Mouse (Mus musculus) layer of hippocampus, adult 11-12 months (tissue): ENCODE measurements around the gene A130010J15Rik.

Experiments
- DNase-seq: peaks from one replicate; pipeline ENCODE4 v3.0.0; 2022; ENCODE audit warnings: low spot score

Gene A130010J15Rik

GRCm38 (mm10) chr1:193156316-193157110 is 11.3 kb upstream of the A130010J15Rik start:
- no peak for DNase-seq

GRCm38 (mm10) chr1:193157111-193157492 is 10.7 kb upstream of the A130010J15Rik start:
- no peak for DNase-seq

- no peak for DNase-seq
Observed at GRCm38 (mm10) chr1:193159163-193159562, 8.7 kb upstream of the A130010J15Rik start.

- DNase-seq: no peak
Observed at GRCm38 (mm10) chr1:193159613-193160012, 8.2 kb upstream of the A130010J15Rik start.

DNA sequence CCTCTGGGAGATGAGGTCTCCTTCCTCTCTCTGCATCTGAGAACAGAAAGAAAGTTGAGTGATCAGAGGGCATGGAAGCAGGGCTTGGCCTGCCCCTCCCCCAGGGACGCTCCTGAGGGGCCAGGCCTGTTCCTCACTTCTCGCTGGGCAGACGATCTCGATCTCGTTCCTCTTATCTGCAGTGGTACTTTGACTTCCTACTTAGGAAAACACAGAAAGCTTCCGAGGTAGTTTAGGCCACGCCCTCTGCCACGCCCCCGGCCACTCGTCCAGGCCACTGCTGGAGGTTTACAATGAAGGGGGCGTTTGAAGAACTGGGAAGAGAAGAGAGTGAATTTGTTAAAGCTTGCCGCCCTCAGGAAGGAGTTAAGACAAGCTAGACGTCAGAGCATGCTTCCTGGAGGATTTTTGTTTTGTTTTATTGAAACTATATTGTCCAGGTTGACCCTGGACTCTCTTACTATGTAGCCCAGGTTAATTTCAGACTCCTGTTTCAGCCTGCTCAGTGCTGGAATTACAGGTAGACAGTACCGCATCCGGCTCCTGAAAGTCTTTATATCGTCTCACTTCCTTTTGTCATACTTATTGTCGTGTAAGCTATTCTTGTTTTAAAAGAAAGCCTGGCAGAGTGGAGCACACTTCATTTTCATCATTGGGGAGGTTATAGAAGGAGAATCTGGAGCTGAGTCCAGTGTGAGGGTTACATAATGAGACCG is 7.4 kb upstream of the A130010J15Rik start:
- DNase-seq: peak; percentile 42

DNA sequence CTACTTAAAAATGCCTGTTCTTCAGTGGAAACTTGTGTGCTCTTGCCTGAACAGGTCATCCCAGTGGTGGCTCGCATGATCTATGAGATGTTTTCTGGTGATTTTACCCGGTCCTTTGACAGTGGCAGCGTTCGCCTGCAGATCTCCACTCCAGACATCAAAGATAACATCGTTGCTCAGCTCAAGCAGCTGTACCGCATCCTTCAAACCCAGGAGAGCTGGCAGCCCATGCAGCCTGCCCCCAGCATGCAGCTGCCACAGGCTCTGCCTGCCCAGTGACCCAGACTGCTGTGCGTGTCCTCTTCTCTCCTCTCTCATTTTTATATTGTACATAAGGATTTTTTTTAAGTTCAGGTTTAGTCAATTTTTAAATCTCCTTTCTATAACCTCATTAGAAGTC is 1.4 kb downstream of the A130010J15Rik start:
- no peak for DNase-seq

DNA sequence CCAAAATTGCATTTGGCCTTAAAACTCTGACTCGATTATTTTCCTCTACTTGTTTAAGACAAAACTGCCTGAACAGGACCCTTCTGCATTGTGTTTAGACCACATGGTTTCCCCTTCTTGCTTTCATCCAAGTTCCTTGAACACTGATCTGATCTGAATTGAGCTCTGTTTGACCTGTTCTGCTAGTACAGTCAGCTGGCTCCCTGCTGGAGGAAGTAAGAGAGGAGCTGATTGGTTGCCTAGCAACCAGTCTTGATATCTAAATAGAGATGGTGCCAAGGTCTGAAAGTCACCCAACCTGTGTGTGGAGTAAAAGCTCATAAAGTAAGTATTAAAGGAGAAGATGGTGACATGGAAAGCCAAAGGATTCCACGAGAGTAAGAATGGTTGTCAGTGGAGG is 2.0 kb downstream of the A130010J15Rik start:
- no peak for DNase-seq

- peak; percentile 95 for DNase-seq
Observed at GRCm38 (mm10) chr1:193172991-193173809, 5.4 kb downstream of the A130010J15Rik start.

DNA sequence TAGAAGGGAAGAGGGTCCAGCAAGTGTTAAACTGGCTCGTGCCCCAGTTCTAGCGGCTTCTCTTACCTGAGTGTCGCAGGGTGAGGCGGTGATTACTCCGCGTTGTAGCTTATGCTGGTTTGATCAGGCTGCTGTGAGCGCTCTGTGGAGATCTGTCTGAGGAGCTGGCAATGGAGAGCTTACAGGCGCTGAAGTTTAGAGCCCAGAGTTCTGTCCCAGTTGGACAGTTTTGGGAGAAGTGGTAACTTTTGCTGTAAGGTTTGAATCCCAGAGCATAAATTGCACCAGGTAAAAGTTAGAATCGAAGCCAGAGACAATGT is 5.9 kb downstream of the A130010J15Rik start:
- no peak for DNase-seq

DNA sequence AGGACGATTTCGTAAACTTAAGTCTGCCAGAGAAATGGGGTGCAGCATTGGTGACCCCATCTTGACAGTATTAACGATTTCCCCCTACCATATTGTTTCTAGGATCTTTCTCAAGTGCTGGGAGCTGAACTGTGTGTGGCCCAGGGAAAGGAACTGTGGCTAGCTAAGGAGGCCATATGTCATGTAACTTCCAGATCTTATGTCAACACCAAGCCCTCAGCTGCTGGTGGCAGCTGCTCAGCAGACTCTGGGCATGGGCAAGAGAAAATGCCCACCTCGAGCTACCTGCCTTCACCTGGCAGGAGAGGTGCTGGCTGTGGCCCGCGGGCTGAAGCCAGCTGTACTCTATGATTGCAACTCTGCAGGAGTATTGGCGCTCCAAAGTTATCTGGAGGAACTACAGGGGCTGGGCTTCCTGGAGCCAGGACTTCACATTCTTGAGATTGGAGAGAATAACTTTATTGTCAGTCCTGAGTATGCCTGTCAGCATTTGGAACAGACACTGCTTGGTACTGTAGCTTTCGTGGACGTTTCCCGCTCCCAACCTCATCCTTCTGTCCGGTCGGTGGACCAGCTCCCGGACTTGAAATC is 6.4 kb downstream of the A130010J15Rik start:
- DNase-seq: no peak

DNA sequence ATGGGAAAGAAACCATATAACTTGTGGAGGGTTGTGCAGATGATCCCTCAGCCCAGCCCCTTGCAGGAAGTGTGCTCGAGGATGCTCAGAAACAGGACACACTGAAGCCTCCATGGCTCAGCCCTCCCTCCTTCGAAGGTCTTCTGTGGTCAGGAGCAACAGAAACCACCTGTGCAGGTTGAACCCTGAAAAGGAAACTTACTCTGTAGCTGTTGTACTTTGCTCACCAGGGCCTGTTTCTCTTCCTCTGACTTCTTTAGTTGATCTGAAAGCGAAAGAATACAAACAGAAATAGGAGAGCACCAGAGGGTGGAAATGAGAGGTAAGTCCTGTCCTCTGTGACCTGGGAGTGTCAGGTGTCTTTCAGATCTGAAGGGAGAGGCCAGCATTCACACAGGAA is 13.3 kb downstream of the A130010J15Rik start:
- no peak for DNase-seq

DNA sequence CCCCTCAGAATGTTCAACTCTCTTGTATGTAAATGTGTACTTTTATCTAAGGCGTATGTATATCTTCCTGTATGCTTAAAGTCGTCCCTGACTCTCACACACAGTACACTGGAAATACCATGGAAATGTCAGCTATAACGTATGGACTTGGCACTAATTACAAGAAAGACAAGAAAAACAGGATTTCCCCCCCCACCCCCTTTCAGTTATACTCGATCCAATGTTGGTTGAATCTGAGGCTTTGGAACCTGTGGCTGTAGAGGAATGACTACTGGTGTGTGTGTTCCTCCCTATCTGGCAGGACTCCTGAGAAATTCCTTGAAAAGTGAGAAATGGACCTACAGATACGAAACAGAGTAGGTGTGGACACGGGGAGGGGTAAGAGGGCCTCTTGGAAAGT is 20.4 kb downstream of the A130010J15Rik start:
- DNase-seq: no peak

GRCm38 (mm10) chr1:193189151-193189621 is 21.3 kb downstream of the A130010J15Rik start:
- DNase-seq: peak; percentile 45

DNA sequence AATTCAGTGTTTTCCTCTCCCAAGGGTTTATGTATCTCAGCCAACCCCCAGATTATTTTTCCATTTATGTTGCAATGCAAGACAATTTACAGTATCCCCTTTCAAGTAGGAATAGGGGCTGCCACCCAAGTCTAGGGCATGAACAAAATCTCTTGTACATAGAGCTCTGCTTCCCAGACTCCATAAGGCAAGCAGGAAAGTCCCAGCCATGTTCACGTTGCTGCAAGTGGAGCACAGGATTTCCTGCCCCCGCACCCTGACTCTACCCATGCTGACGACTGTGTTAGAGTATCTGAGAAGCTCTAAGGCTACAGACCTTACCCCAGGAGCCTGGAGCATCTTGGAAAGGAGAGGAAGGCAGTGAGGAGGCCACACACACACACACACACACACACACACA is 21.9 kb downstream of the A130010J15Rik start:
- DNase-seq: no peak

GRCm38 (mm10) chr1:193191675-193192283 is 23.9 kb downstream of the A130010J15Rik start:
- peak; percentile 32 for DNase-seq

DNA sequence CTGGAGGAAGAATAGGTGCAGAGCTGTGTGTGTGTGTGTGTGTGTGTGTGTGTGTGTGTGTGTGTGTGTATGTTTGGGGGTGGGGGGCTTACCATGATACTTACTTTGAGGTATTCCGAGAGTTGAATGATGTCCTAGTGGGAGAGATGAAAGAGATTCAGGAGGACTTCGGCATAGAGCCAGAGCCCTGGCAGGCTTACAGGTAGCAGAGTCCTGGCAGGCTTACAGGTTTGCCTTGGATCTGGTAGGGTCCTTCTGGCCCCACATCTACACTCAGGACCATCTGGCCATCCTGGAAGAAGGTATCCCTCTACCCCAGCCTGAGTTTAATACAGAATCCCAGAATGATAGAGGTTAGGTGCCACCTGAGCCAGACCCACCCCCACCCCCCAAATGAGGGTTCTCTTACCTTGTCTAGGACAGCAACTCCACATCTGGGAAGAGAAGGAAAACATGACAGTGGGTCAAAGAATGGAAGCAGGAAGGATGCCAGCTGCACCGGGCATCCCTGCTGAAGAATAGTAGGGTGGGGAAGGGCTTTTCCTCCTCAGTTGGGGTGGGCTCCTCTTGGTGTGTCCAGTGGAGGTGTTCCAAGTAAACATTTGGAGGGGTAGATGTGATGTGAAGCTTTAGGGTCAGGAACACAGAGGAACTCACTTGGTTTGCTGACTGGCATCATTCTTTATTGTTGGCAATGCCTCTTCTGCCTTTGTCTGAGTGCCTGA is 26.7 kb downstream of the A130010J15Rik start:
- no peak for DNase-seq

DNA sequence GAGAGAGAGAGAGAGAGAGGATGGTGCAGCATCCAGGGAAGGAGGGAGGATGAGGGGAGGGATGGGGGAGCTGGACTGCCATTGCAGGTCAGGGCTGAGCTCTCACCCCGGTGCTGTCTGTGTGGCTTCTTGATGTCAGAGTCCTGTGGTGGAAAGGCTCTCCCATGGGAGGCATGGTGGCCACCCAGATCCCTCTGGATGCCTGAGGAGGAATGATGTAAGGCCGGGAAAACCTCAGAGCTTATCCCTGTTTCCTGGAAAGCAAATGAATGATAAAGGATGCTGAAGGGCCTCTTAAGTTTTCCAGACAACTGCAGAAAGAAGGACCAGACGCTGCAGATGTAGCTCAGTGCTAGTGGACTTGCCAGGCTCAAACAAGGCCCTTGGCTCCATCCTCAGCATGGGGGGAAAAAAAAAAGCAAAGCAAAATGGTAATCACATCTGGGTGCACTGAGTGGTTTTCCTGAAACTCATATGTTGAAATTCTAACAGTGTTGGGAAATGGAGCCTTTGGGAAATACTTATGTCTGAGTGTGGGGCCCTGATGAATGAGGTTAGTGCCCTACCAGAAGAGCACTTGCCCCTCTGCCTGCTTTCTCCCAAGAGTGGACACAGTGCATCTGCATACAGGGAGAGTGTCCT is 27.4 kb downstream of the A130010J15Rik start:
- no peak for DNase-seq

DNA sequence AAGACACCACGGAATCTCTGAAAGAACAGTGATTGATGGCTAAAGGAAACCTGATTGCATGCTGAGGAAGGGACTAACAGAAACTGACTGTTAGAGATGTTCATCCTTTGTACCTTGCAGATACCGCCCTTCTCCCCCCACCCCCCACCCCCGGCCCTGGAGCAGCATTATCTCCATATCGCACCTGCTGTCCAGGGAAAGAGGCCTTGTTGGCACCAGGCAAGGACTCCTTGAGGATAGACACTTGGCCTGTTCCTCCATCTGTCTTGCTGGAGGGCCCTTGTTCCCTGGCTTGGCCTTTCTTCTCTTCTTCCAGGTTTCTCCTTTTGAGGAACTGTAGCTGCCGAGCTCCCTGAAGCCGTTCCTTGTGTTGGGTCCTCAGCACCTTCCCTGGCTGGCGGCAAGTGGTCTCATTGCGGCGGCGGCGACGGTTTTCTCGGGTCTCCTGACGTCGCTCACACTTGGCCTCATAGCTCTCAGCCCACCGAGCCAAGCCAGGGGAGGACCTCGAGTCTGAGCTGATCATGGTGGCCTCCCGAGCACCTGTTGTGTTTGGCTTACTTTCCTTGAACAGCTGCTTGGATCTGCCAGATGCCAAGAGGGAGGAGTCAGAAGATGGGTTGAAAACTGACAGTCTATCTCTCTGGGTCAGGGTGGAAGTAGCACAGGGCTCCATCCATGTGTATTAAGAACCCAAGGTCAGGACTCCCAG is 29.8 kb downstream of the A130010J15Rik start:
- DNase-seq: no peak

GRCm38 (mm10) chr1:193198312-193198711 is 30.5 kb downstream of the A130010J15Rik start:
- DNase-seq: no peak
